Mouse (Mus musculus) frontal cortex, postnatal 10 days (tissue): ENCODE data around the gene Hoxb6.

ENCODE experiments used
- DNase-seq, 2 experiments: peaks; one replicate each; pipeline ENCODE4 v3.0.0; 2022; ENCODE audit warnings: low spot score in 2 of 2, mixed read lengths in 1 of 2

Hoxb6 gene

GRCm38 (mm10) chr11:96316696-96317607 is 24.7 kb downstream of the Hoxb6 start:
- no peak for DNase-seq

GRCm38 (mm10) chr11:96317608-96318367 is 25.5 kb downstream of the Hoxb6 start, which contains the start of gene Hoxb4:
Gene Hoxb4 (plus strand): TSS chr11:96318267.
- no peak for DNase-seq

GRCm38 (mm10) chr11:96318368-96319070 is 26.2 kb downstream of the Hoxb6 start:
- DNase-seq, result no peak

- no peak for DNase-seq
Observed at GRCm38 (mm10) chr11:96319071-96319902, 27.0 kb downstream of the Hoxb6 start.

- DNase-seq, result no peak
Observed at GRCm38 (mm10) chr11:96319910-96320309, 27.6 kb downstream of the Hoxb6 start.

GRCm38 (mm10) chr11:96320688-96321087 is 28.4 kb downstream of the Hoxb6 start:
- no peak for DNase-seq

GRCm38 (mm10) chr11:96321846-96322245 is 29.6 kb downstream of the Hoxb6 start:
- no peak for DNase-seq

GRCm38 (mm10) chr11:96322738-96323137 is 30.5 kb downstream of the Hoxb6 start:
- DNase-seq, result no peak

GRCm38 (mm10) chr11:96323154-96323553 is 30.9 kb downstream of the Hoxb6 start, which contains the start of gene Hoxb3:
Gene Hoxb3 (plus strand): TSS chr11:96323326.
- DNase-seq, result no peak

- DNase-seq, result no peak
Observed at GRCm38 (mm10) chr11:96324125-96324524, 31.8 kb downstream of the Hoxb6 start.

GRCm38 (mm10) chr11:96324965-96325364 is 32.7 kb downstream of the Hoxb6 start:
- DNase-seq, result no peak

- DNase-seq, result no peak
Observed at GRCm38 (mm10) chr11:96325747-96326212, 33.5 kb downstream of the Hoxb6 start.

GRCm38 (mm10) chr11:96326705-96327104 is 34.4 kb downstream of the Hoxb6 start:
- DNase-seq, result no peak

GRCm38 (mm10) chr11:96327122-96327521 is 34.8 kb downstream of the Hoxb6 start:
- no peak for DNase-seq

- no peak for DNase-seq
Observed at GRCm38 (mm10) chr11:96327750-96328149, 35.5 kb downstream of the Hoxb6 start.

GRCm38 (mm10) chr11:96328605-96329004 is 36.3 kb downstream of the Hoxb6 start:
- DNase-seq, result no peak

- no peak for DNase-seq
Observed at GRCm38 (mm10) chr11:96332105-96332504, 39.8 kb downstream of the Hoxb6 start.

GRCm38 (mm10) chr11:96332618-96333032 is 40.3 kb downstream of the Hoxb6 start:
- no peak for DNase-seq

GRCm38 (mm10) chr11:96333241-96334001 is 41.1 kb downstream of the Hoxb6 start:
- no peak for DNase-seq

GRCm38 (mm10) chr11:96334002-96334364 is 41.7 kb downstream of the Hoxb6 start:
- DNase-seq, result no peak
